Mouse (Mus musculus): Measurements from ENCODE around the gene Prdx5.

DNA sequence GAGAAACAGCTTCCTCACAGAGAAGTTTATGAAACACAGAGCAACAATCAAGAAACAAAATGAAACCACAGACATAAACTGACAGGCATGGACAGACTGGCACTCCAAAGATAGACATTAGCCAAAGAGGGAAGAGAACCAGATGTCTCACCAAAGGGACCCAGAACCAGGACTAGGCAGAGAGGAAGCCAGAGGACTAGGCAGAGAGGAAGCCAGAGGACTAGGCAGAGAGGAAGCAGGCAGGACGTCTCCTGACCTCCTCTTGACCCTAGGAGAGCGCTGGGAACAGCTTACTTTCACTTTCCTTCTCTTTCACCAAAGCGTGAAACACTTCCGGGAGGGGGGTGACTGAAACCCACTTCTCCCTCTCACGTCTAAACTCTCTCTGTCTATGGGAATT, 40.6 kb downstream of the Prdx5 start:
- no peak for TF ChIP-seq POLR2A (IDR thresholded peaks at IDR 0.05; ENCODE audit: insufficient read length, low read depth)
- no peak for TF ChIP-seq E2F4 (IDR thresholded peaks at IDR 0.05; ENCODE audit: insufficient read depth)
- no peak for TF ChIP-seq MYOG (IDR thresholded peaks at IDR 0.05; ENCODE audit: control insufficient read depth in 1 of 3, insufficient read depth in 1 of 3, insufficient read length in 2 of 3, low read depth in 2 of 3)
- TF ChIP-seq USF1 (IDR thresholded peaks at IDR 0.05; ENCODE audit: low read depth) = no peak
- no peak for TF ChIP-seq MYOD1 (IDR thresholded peaks at IDR 0.05; ENCODE audit: control insufficient read depth in 1 of 3, insufficient read length in 2 of 3, low read depth in 2 of 3)
- TF ChIP-seq REST (IDR thresholded peaks at IDR 0.05; ENCODE audit: insufficient read depth, insufficient read length) = no peak

Measured in myocyte (in vitro differentiated cells).